Mouse (Mus musculus): Measurements from ENCODE around the gene Psma6.

DNA sequence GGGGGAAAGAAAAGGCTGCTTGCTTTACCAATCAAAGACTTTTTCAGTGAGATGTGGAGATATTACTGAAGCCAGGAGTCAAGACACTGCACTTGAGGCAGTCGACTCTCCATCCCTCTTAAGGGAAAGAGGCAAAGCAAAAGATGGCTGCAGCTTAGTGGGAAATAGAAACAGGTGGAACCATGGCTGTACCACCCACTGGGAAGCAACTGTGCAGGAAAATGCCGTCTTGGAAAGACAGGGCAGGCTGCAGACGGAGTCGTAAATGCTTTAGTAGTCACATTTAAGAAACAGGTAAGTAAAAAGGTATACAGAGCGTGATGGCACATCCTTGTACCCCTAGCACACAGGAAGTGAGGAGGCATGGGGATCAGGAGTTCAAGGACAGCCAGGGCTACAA lies 79.1 kb downstream of the Psma6 start:
- TF ChIP-seq MAZ (IDR thresholded peaks at IDR 0.05; ENCODE audit: low read depth, low read length) (no peak), CTCF (IDR thresholded peaks at IDR 0.05 in 2 of 3, conservative IDR thresholded peaks at IDR 0.05 in 1 of 3; ENCODE audit: control insufficient read depth in 1 of 3, insufficient read depth in 1 of 3, low read depth in 2 of 3, low read length in 3 of 3, poor library complexity in 1 of 3, severe bottlenecking in 1 of 3) (no peak), POLR2A (IDR thresholded peaks at IDR 0.05; ENCODE audit: control insufficient read depth in 1 of 2, insufficient read depth in 1 of 2, low read depth in 1 of 2, low read length in 2 of 2, poor library complexity in 1 of 2) (no peak), GABPA (IDR thresholded peaks at IDR 0.05; ENCODE audit: low read depth, low read length) (no peak), TAL1 (IDR thresholded peaks at IDR 0.05; ENCODE audit: low read length) (no peak), ELF1 (IDR thresholded peaks at IDR 0.05; ENCODE audit: low read depth, low read length) (no peak)

Data from MEL (cell line).